Mouse (Mus musculus): ENCODE results near the gene Mrps17.
"Not testable (repeated sequence)": the region's sequence is repeated elsewhere in the genome, so short reads cannot be mapped to it uniquely, and the experiment has no call there.

DNA sequence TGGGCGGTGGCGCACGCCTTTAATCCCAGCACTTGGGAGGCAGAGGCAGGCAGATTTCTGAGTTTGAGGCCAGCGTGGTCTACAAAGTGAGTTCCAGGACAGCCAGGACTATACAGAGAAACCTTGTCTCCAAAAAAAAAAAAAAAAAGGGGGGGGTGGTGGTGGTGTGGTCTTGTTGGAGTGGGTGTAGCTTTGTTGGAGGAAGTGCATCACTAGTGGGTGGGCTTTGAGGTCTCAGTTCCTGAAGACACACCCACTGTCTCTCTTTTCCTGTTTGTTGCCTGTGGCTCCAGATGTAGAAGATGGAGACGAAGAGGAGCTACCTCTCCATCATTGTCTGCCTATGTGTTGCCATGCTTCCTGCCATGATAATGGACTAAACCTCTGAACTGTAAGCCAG lies 30.2 kb upstream of the Mrps17 start:
- not testable (repeated sequence) for TF ChIP-seq POLR2A (IDR thresholded peaks at IDR 0.05; ENCODE audit: control insufficient read depth, extremely low read depth, insufficient read depth, low read length, poor library complexity); CTCF (IDR thresholded peaks at IDR 0.05; ENCODE audit: borderline replicate concordance, control insufficient read depth, extremely low read depth, insufficient read depth, low read length, poor library complexity)

All from thymus, adult 2 months (tissue).